Mouse (Mus musculus): Measurements from ENCODE around the gene Lrrc75a. TPM values are rescaled to one million over a fixed set of nuclear protein-coding genes. Genes with fewer than 3 reads are reported as not detected.

Lrrc75a gene
- polyA plus RNA-seq, 1 experiment = not detected

GRCm38 (mm10) chr11:62629352-62630224, 18.7 kb downstream of the Lrrc75a start:
- peaks cover 31% of the 10 kb centered on the region for H3K4me1 ChIP-seq (ENCODE audit: control insufficient read depth, insufficient read depth, low read length)
- no peak overlapping the region for H3K27ac ChIP-seq (ENCODE audit: insufficient read depth, low read depth, low read length)
- no peak overlapping the region for H3K4me3 ChIP-seq (ENCODE audit: insufficient read depth, low read depth, low read length)
- 23% methylated on average over 9 of the region's 9 CpGs for WGBS
- TF ChIP-seq CTCF (IDR thresholded peaks at IDR 0.05; ENCODE audit: insufficient read depth, low read depth, low read length) (no peak), POLR2A (IDR thresholded peaks at IDR 0.05; ENCODE audit: insufficient read depth, low read depth, low read length) (no peak)

GRCm38 (mm10) chr11:62624341-62625291, 23.7 kb downstream of the Lrrc75a start:
- Histone ChIP-seq H3K27ac (ENCODE audit: insufficient read depth, low read depth, low read length) (peak overlapping the region; percentile 23; the same call in 1 of the 2 replicates), H3K4me3 (ENCODE audit: insufficient read depth, low read depth, low read length) (no peak overlapping the region), H3K4me1 (ENCODE audit: control insufficient read depth, insufficient read depth, low read length) (peaks cover 20% of the 10 kb centered on the region)
- 59% methylated on average over 10 of the region's 10 CpGs for WGBS
- no peak for TF ChIP-seq POLR2A (IDR thresholded peaks at IDR 0.05; ENCODE audit: insufficient read depth, low read depth, low read length)
- TF ChIP-seq CTCF (IDR thresholded peaks at IDR 0.05; ENCODE audit: insufficient read depth, low read depth, low read length) = no peak

- Histone ChIP-seq H3K4me1 (ENCODE audit: control insufficient read depth, insufficient read depth, low read length) (peaks cover 14% of the 10 kb centered on the region), H3K27ac (ENCODE audit: insufficient read depth, low read depth, low read length) (no peak overlapping the region), H3K4me3 (ENCODE audit: insufficient read depth, low read depth, low read length) (no peak overlapping the region)
- 87% methylated on average over 4 of the region's 4 CpGs for WGBS
- TF ChIP-seq CTCF (IDR thresholded peaks at IDR 0.05; ENCODE audit: insufficient read depth, low read depth, low read length) = no peak
- no peak for TF ChIP-seq POLR2A (IDR thresholded peaks at IDR 0.05; ENCODE audit: insufficient read depth, low read depth, low read length)
These were observed 25.5 kb downstream of the Lrrc75a start for GRCm38 (mm10) chr11:62622850-62623249.

- H3K4me1 ChIP-seq (ENCODE audit: control insufficient read depth, insufficient read depth, low read length) = peaks cover 14% of the 10 kb centered on the region
- TF ChIP-seq CTCF (IDR thresholded peaks at IDR 0.05; ENCODE audit: insufficient read depth, low read depth, low read length) = no peak
- TF ChIP-seq POLR2A (IDR thresholded peaks at IDR 0.05; ENCODE audit: insufficient read depth, low read depth, low read length) = no peak
- 72% methylated on average over 4 of the region's 4 CpGs for WGBS
- no peak overlapping the region for H3K4me3 ChIP-seq (ENCODE audit: insufficient read depth, low read depth, low read length)
- H3K27ac ChIP-seq (ENCODE audit: insufficient read depth, low read depth, low read length) = no peak overlapping the region
These were observed 26.6 kb downstream of the Lrrc75a start for GRCm38 (mm10) chr11:62621586-62622283.

- Histone ChIP-seq H3K27ac (ENCODE audit: insufficient read depth, low read depth, low read length) (no peak overlapping the region), H3K4me1 (ENCODE audit: control insufficient read depth, insufficient read depth, low read length) (peaks cover 14% of the 10 kb centered on the region), H3K4me3 (ENCODE audit: insufficient read depth, low read depth, low read length) (no peak overlapping the region)
- no peak for TF ChIP-seq POLR2A (IDR thresholded peaks at IDR 0.05; ENCODE audit: insufficient read depth, low read depth, low read length)
- no peak for TF ChIP-seq CTCF (IDR thresholded peaks at IDR 0.05; ENCODE audit: insufficient read depth, low read depth, low read length)
- WGBS = 98% methylated on average over 8 of the region's 8 CpGs
These were observed 27.2 kb downstream of the Lrrc75a start for GRCm38 (mm10) chr11:62621079-62621478.

GRCm38 (mm10) chr11:62615456-62615855, 32.9 kb downstream of the Lrrc75a start:
- WGBS = 96% methylated on average over 4 of the region's 4 CpGs
- Histone ChIP-seq H3K4me3 (ENCODE audit: insufficient read depth, low read depth, low read length) (no peak overlapping the region), H3K4me1 (ENCODE audit: control insufficient read depth, insufficient read depth, low read length) (peaks cover 17% of the 10 kb centered on the region), H3K27ac (ENCODE audit: insufficient read depth, low read depth, low read length) (no peak overlapping the region)
- TF ChIP-seq POLR2A (IDR thresholded peaks at IDR 0.05; ENCODE audit: insufficient read depth, low read depth, low read length) = no peak
- no peak for TF ChIP-seq CTCF (IDR thresholded peaks at IDR 0.05; ENCODE audit: insufficient read depth, low read depth, low read length)

GRCm38 (mm10) chr11:62614876-62615410, 33.4 kb downstream of the Lrrc75a start:
- no peak for TF ChIP-seq POLR2A (IDR thresholded peaks at IDR 0.05; ENCODE audit: insufficient read depth, low read depth, low read length)
- TF ChIP-seq CTCF (IDR thresholded peaks at IDR 0.05; ENCODE audit: insufficient read depth, low read depth, low read length) = no peak
- peaks cover 17% of the 10 kb centered on the region for H3K4me1 ChIP-seq (ENCODE audit: control insufficient read depth, insufficient read depth, low read length)
- H3K4me3 ChIP-seq (ENCODE audit: insufficient read depth, low read depth, low read length) = no peak overlapping the region
- peak overlapping the region; percentile 83; the same call in 1 of the 2 replicates for H3K27ac ChIP-seq (ENCODE audit: insufficient read depth, low read depth, low read length)
- WGBS = 59% methylated on average over 8 of the region's 8 CpGs
